Mouse (Mus musculus) heart, embryonic 11.5 days (tissue): Measurements from ENCODE around the gene Olfr685. TPM values are rescaled to one million over a fixed set of nuclear protein-coding genes. Genes with fewer than 3 reads are reported as not detected.

ENCODE experiments used
- ATAC-seq: fragments of 200-750 bp; cut with Nextera tagmentation; replicated peaks from 2 replicates; pipeline ENCODE4 v1.8.0; 2017; ENCODE audit warnings: moderate library complexity; ENCODE audit not compliant: insufficient number of reproducible peaks, low FRiP score, low TSS enrichment
- H3K27ac ChIP-seq: fragments of 300-500 bp; sonication (generic); 2 replicates; pipeline ENCODE4 v1.5.1; 2014; ENCODE audit warnings: mild to moderate bottlenecking, low read depth, low read length
- H3K27me3 ChIP-seq: fragments of 300-500 bp; sonication (generic); 2 replicates; pipeline ENCODE4 v1.6.1; 2014; ENCODE audit warnings: mild to moderate bottlenecking, low read length, mixed read lengths; ENCODE audit not compliant: control insufficient read depth, insufficient read depth
- H3K36me3 ChIP-seq: fragments of 300-500 bp; sonication (generic); 2 replicates; pipeline ENCODE4 v1.6.1; 2014; ENCODE audit warnings: mild to moderate bottlenecking, low read length, moderate library complexity, mixed read lengths; ENCODE audit not compliant: control insufficient read depth, insufficient read depth
- H3K4me1 ChIP-seq: fragments of 300-500 bp; sonication (generic); 2 replicates; pipeline ENCODE4 v1.6.1; 2014; ENCODE audit warnings: low read length; ENCODE audit not compliant: control insufficient read depth, insufficient read depth
- H3K4me2 ChIP-seq: fragments of 300-500 bp; sonication (generic); 2 replicates; pipeline ENCODE4 v1.6.1; 2014; ENCODE audit warnings: mild to moderate bottlenecking, moderate library complexity
- H3K4me3 ChIP-seq: fragments of 300-500 bp; sonication (generic); 2 replicates; pipeline ENCODE4 v1.5.1; 2014; ENCODE audit warnings: low read depth, low read length
- H3K9ac ChIP-seq: fragments of 300-500 bp; sonication (generic); 2 replicates; pipeline ENCODE4 v1.6.1; 2014; ENCODE audit warnings: mild to moderate bottlenecking, low read depth, low read length, moderate library complexity
- H3K9me3 ChIP-seq: fragments of 300-500 bp; sonication (generic); replicated peaks from 2 replicates; pipeline ENCODE4 v1.6.1; 2016; ENCODE audit warnings: low read length; ENCODE audit not compliant: control insufficient read depth
- WGBS: fragments of 180-500 bp; shearing (Covaris S2); extraction: QIAGEN DNeasy Blood & Tissue Kit; methylation state at CpG from one replicate; pipeline ENCODE4 v1.1.7; 2014; ENCODE audit not compliant: insufficient replicate concordance; 5-methylcytosine and 5-hydroxymethylcytosine counted together
- polyA plus RNA-seq: library from polyadenylated mRNA; unstranded; fragments of >200 nt; fragmentation: Nextera tagmentation; extraction: Ambion mirVana; gene quantifications from 2 replicates; pipeline ENCODE4 v1.2.1, GENCODE M21; 2014

Gene Olfr685
- not detected in 2 replicates for polyA plus RNA-seq

DNA sequence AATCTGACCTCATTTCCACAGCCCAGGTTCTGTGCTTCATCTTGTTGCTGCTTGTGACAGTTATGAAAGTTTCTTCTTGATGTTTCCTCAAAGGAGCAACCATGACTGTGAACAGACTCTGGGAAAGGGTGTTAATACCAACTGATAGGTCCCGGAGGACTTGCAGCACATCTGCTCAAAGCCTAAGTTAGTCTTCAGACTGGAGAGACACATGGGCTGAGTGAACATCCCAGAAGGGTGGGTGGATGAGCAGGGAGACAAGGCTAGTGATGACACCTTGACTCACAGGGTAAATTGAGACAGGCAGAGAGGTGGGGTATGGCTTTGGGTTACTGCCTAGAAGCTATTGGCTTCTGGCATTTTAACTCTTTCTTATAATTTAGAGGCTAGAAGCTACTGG lies at the start of gene Olfr685:
TSS of gene Olfr685 (minus strand) at position 101 of the 400 bp plus-strand sequence.
- Histone ChIP-seq H3K9ac (no peak within 1 kb of the TSS), H3K4me1 (no peaks in the 10 kb centered on the region), H3K4me3 (no peak within 1 kb of the TSS), H3K27me3 (no peaks in the 10 kb centered on the region), H3K4me2 (no peak within 1 kb of the TSS), H3K36me3 (no peaks in the 10 kb centered on the region), H3K9me3 (no peaks in the 10 kb centered on the region), H3K27ac (no peak within 1 kb of the TSS)
- ATAC-seq: no peak
- 63% methylated on average over 1 of the region's 1 CpGs for WGBS

DNA sequence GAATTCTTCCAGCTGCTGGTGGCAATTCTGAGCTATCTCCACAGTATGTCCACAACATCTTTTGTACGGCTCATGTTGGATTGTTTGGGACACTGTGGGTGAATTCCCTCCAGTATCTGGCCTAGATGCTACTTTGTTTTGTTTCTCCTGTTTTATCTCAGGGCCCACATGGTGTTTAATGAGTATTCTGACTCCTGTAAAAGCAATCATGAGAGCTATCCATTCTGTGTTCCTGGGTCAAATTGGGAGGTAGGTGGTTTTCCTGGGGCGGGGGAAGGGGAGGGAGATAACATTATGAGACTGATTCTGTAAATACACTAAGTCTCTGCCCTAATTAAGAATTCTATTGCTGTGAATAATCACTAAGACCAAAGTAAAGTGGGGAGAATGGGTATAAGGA lies 43.6 kb upstream of the Olfr685 start:
- no peak for ATAC-seq
- Histone ChIP-seq H3K4me1 (no peaks in the 10 kb centered on the region), H3K36me3 (no peaks in the 10 kb centered on the region), H3K27me3 (no peaks in the 10 kb centered on the region), H3K27ac (no peak overlapping the region), H3K9me3 (no peaks in the 10 kb centered on the region), H3K4me2 (no peak overlapping the region), H3K4me3 (no peak overlapping the region), H3K9ac (no peak overlapping the region)
- WGBS: 69% methylated on average over 2 of the region's 2 CpGs

GRCm38 (mm10) chr7:105228138-105228537 lies 42.3 kb upstream of the Olfr685 start:
- no peaks in the 10 kb centered on the region for H3K36me3 ChIP-seq
- peak; percentile 82 for ATAC-seq
- H3K27me3 ChIP-seq: no peaks in the 10 kb centered on the region
- WGBS: 56% methylated on average over 1 of the region's 1 CpGs
- no peak overlapping the region for H3K4me2 ChIP-seq
- H3K9me3 ChIP-seq: no peaks in the 10 kb centered on the region
- no peaks in the 10 kb centered on the region for H3K4me1 ChIP-seq
- no peak overlapping the region for H3K9ac ChIP-seq
- H3K4me3 ChIP-seq: no peak overlapping the region
- no peak overlapping the region for H3K27ac ChIP-seq

DNA sequence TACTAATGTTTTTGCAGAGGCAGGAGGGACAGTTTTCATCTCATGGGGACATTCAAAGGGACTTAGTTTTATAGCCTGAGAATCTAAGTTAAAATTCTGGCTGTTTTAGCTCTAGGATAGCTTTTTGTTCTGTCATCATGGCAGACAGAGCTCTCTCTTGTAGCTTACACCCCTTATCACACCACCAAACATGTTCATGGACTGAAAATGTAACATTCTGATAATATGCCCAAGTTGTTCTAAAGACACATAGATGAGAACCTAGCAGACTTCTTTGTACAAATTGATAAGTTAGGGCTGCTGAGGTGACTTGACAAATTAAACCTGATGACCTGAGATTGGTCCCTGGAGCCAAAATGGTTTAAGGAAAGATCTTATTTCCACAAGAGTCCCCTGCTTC lies 40.9 kb upstream of the Olfr685 start:
- no peaks in the 10 kb centered on the region for H3K36me3 ChIP-seq
- no peaks in the 10 kb centered on the region for H3K9me3 ChIP-seq
- no peaks in the 10 kb centered on the region for H3K4me1 ChIP-seq
- no peak overlapping the region for H3K9ac ChIP-seq
- no peak overlapping the region for H3K27ac ChIP-seq
- no peak overlapping the region for H3K4me2 ChIP-seq
- no peak overlapping the region for H3K4me3 ChIP-seq
- no peaks in the 10 kb centered on the region for H3K27me3 ChIP-seq
- no peak for ATAC-seq

GRCm38 (mm10) chr7:105226072-105226471 lies 40.3 kb upstream of the Olfr685 start:
- Histone ChIP-seq H3K4me3 (no peak overlapping the region), H3K27me3 (no peaks in the 10 kb centered on the region), H3K9me3 (no peaks in the 10 kb centered on the region), H3K36me3 (no peaks in the 10 kb centered on the region), H3K9ac (no peak overlapping the region), H3K4me1 (no peaks in the 10 kb centered on the region), H3K4me2 (no peak overlapping the region), H3K27ac (no peak overlapping the region)
- ATAC-seq: no peak

DNA sequence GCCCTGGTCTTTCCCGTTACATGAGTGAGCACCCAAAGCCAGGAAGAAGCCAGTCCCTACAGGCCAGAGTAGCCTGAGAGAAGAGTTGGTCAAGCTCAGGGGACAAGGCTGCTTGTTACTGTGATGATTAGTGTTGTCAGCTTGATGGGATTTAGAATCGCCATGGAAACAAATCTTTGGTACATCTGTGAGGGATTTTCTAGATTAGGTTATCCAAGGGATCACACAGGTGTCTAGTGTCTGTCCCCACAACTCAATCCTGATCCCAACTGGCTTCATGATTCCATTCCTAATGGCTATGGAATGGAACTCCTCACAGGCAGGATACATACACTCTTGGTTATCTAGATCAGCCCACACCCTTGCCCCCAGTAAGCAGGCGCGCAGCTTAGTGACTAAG lies 32.5 kb upstream of the Olfr685 start:
- no peaks in the 10 kb centered on the region for H3K4me1 ChIP-seq
- WGBS: 65% methylated on average over 4 of the region's 4 CpGs
- H3K27me3 ChIP-seq: no peaks in the 10 kb centered on the region
- ATAC-seq: no peak
- no peaks in the 10 kb centered on the region for H3K9me3 ChIP-seq
- H3K36me3 ChIP-seq: no peaks in the 10 kb centered on the region
- H3K4me2 ChIP-seq: no peak overlapping the region
- no peak overlapping the region for H3K4me3 ChIP-seq
- no peak overlapping the region for H3K9ac ChIP-seq
- no peak overlapping the region for H3K27ac ChIP-seq

DNA sequence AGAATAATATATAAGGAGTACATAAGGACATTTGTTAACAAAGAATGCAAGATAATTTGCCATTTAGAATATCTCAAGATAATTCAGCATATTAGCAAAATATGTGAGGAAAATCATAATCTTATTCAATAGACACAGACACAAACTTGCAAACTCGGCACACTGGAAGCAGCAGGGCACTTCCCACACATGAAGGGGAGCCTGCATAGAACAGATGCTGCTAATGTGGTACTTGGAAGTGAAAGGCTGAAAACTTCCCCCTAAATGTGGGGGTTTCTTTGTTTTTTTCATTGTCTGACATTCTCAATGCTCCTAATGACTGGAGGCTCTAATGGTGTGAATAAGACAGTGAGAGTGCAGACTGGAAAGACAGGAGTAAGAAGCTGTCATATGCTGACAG lies 28.9 kb upstream of the Olfr685 start:
- ATAC-seq: no peak
- WGBS: 50% methylated on average over 1 of the region's 1 CpGs

DNA sequence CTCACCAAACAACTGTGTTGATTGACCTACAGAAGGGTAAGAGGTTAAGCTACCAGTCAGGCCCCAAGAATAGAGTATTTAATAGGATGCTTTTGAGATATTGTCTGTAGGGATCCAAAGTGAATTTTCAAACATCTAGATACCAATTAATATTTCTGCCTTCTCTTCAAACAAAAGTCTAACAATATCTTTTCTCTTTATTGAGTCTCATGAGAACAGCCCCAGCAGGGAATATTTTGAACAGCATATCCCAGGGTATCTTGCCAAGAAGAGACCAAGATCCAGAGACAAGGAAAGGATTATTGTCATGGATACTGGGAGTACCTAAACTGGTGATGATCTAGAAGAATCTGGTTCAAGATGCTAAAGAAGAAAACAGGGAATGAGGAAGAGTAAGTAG lies 21.6 kb upstream of the Olfr685 start, which contains the start of gene Olfr686:
TSS of gene Olfr686 (minus strand) at position 101 of the 400 bp plus-strand sequence.
- Histone ChIP-seq H3K36me3 (no peaks in the 10 kb centered on the region), H3K4me2 (no peak within 1 kb of the TSS), H3K4me3 (no peak within 1 kb of the TSS), H3K9me3 (no peaks in the 10 kb centered on the region), H3K27me3 (no peaks in the 10 kb centered on the region), H3K4me1 (no peaks in the 10 kb centered on the region), H3K9ac (no peak within 1 kb of the TSS), H3K27ac (no peak within 1 kb of the TSS)
- no peak for ATAC-seq

More for the DNA sequence above, 28.9 kb upstream of the Olfr685 start:
- Histone ChIP-seq H3K36me3 (no peaks in the 10 kb centered on the region), H3K27me3 (no peaks in the 10 kb centered on the region), H3K27ac (no peak overlapping the region), H3K9ac (no peak overlapping the region), H3K4me2 (no peak overlapping the region), H3K9me3 (no peaks in the 10 kb centered on the region), H3K4me1 (no peaks in the 10 kb centered on the region), H3K4me3 (no peak overlapping the region)

- no peak for ATAC-seq
- Histone ChIP-seq H3K27ac (no peak overlapping the region), H3K36me3 (no peaks in the 10 kb centered on the region), H3K4me3 (no peak overlapping the region), H3K9me3 (no peaks in the 10 kb centered on the region), H3K27me3 (no peaks in the 10 kb centered on the region), H3K4me1 (no peaks in the 10 kb centered on the region), H3K4me2 (no peak overlapping the region), H3K9ac (no peak overlapping the region)
- 41% methylated on average over 4 of the region's 4 CpGs for WGBS
Measured at GRCm38 (mm10) chr7:105170773-105171172, 15.0 kb downstream of the Olfr685 start.
